Mouse (Mus musculus): ENCODE measurements around the gene Gm5890.
"Not testable (repeated sequence)": the region's sequence is repeated elsewhere in the genome, so short reads cannot be mapped to it uniquely, and the experiment has no call there.

The Gm5890 gene

DNA sequence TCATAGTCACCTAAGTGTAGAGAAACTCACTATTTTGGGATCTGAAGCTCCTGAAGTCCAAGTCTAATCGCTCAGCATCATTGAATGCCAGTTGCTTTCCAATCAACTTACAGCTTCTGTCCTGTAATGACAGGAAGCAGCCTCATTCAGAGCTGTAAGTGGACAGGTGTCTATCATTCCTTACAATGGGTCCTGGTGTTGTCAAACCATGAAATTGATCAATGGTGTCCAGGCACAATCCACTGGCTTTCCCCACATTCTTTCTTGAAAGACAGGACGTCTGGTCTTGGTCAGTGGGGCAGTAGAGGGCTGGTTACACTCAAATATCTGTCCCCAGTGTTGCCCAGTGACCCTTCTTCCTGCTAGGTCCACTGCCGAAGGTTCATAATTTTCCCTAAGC lies at the start of gene Gm5890:
Gene Gm5890 (minus strand): TSS at position 101 of the 400 bp plus-strand sequence.
- not testable (repeated sequence) for DNase-seq (ENCODE audit: low spot score in 2 of 2)

DNA sequence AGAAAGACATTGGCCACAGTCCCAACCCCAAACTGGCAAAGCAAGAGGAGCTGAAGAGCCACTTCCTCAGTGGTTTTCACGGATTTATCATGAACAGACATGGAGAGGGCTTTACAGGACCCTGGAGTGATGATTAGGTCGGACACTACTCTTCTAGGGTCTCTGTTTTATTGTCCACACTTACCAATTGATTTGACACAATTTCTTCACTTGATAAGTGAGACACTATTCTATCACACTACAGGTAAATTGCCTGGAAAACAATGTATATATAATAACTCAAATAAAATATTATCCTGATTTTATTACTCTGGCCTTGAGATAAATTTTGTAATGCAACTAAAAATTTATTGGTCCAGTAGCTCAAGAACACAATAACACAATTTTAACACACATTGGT lies 28.9 kb downstream of the Gm5890 start, which contains the start of gene Gm4498:
Gene Gm4498 (minus strand): TSS at position 101 of the 400 bp plus-strand sequence.
- DNase-seq (ENCODE audit: low spot score in 2 of 2): not testable (repeated sequence)

Measured in cerebellum, postnatal 4 days (tissue).